Mouse (Mus musculus) B cell, adult 67 days (primary cell): ENCODE data around the gene Gm6880. TPM values are rescaled to one million over a fixed set of nuclear protein-coding genes. Genes with fewer than 3 reads are reported as not detected.

Source experiments
- total RNA-seq, 2 experiments: library from RNA; stranded (reverse); gene quantifications; 4 replicates each; pipeline ENCODE4 v1.2.4; 2023

Gene Gm6880
- not detected for total RNA-seq

GRCm38 (mm10) chrX:74481349-74481885 is at the start of gene Gm6880:
TSS of gene Gm6880 (minus strand) at chrX:74481399.

Other genes with a start within 250 kb of the Gm6880 start
- 100 to 1,000 TPM; 521 to 524 TPM for gene Flna, start 231.6 kb downstream of the Gm6880 start, total RNA-seq
- 10 to 100 TPM; 72.5 to 81.1 TPM for gene Emd, start 226.7 kb downstream of the Gm6880 start, total RNA-seq
- gene Rpl10, start 210.6 kb downstream of the Gm6880 start, total RNA-seq: 100 to 1,000 TPM; 649 to 808 TPM
- 100 to 1,000 TPM; 120 to 139 TPM for gene Taz, start 199.5 kb downstream of the Gm6880 start, total RNA-seq
- 10 to 100 TPM; 18.5 to 21.2 TPM for gene Dnase1l1, start 199.1 kb downstream of the Gm6880 start, total RNA-seq
- 100 to 1,000 TPM; 183 to 197 TPM for gene Atp6ap1, start 184.3 kb downstream of the Gm6880 start, total RNA-seq
- gene Gdi1, start 176.4 kb downstream of the Gm6880 start, total RNA-seq: 100 to 1,000 TPM; 302 to 378 TPM
- 100 to 1,000 TPM; 101 to 105 TPM for gene Fam50a, start 168.4 kb downstream of the Gm6880 start, total RNA-seq
- 10 to 100 TPM; 13.4 to 14.8 TPM for gene Plxna3, start 152.3 kb downstream of the Gm6880 start, total RNA-seq
- 10 to 100 TPM; 26.8 to 27.2 TPM for gene Lage3, start 127.8 kb downstream of the Gm6880 start, total RNA-seq
- 10 to 100 TPM; 28.9 to 33.8 TPM for gene Ubl4a, start 108.2 kb downstream of the Gm6880 start, total RNA-seq
- gene Slc10a3, start 108.0 kb downstream of the Gm6880 start, total RNA-seq: 10 to 100 TPM; 18.5 to 20.6 TPM
- 10 to 100 TPM; 17.2 to 30.0 TPM for gene Fam3a, start 88.1 kb downstream of the Gm6880 start, total RNA-seq
- 10 to 100 TPM; 61.8 to 62.6 TPM for gene Ikbkg, start 88.1 kb downstream of the Gm6880 start, total RNA-seq
- gene G6pdx, start 52.2 kb downstream of the Gm6880 start, total RNA-seq: 10 to 100 TPM; 32.1 to 32.5 TPM
- not detected for gene Olfr1326-ps1, start 93.5 kb upstream of the Gm6880 start, total RNA-seq
- not detected for gene Olfr1325, start 111.3 kb upstream of the Gm6880 start, total RNA-seq
- not detected for gene Gm5640, start 164.2 kb upstream of the Gm6880 start, total RNA-seq